Mouse (Mus musculus) cerebellum, postnatal 36 days (tissue): ENCODE results near the gene Gm11172.
A peak's percentile ranks its signal among the peaks of the same experiment; 100 is the strongest.

ENCODE experiments used
- DNase-seq, 2 experiments: peaks; one replicate each; pipeline ENCODE4 v3.0.0; 2021 to 2022; ENCODE audit warnings: mixed read lengths in 2 of 2

Gm11172 gene

GRCm38 (mm10) chr16:10812865-10813371, at the start of gene Gm11172:
Gm11172 (plus strand) TSS chr16:10812915.
- no peak for DNase-seq

- DNase-seq = no peak
Observed at GRCm38 (mm10) chr16:10763540-10764264, 49.0 kb upstream of the Gm11172 start.

- DNase-seq = no peak
Observed at GRCm38 (mm10) chr16:10764323-10764722, 48.4 kb upstream of the Gm11172 start.

GRCm38 (mm10) chr16:10767158-10767557, 45.6 kb upstream of the Gm11172 start:
- DNase-seq = peak; percentile 58 to 74

GRCm38 (mm10) chr16:10768821-10769220, 43.9 kb upstream of the Gm11172 start:
- no peak for DNase-seq

GRCm38 (mm10) chr16:10769661-10770060, 43.1 kb upstream of the Gm11172 start:
- DNase-seq = no peak

GRCm38 (mm10) chr16:10770531-10771325, 42.0 kb upstream of the Gm11172 start:
- DNase-seq = no peak

- no peak for DNase-seq
Observed at GRCm38 (mm10) chr16:10771769-10772510, 40.8 kb upstream of the Gm11172 start.

GRCm38 (mm10) chr16:10773543-10773942, 39.2 kb upstream of the Gm11172 start:
- DNase-seq = no peak

GRCm38 (mm10) chr16:10774726-10775125, 38.0 kb upstream of the Gm11172 start:
- no peak for DNase-seq

GRCm38 (mm10) chr16:10776322-10776721, 36.4 kb upstream of the Gm11172 start:
- DNase-seq = no peak

- DNase-seq = no peak
Observed at GRCm38 (mm10) chr16:10777579-10778160, 35.0 kb upstream of the Gm11172 start.

GRCm38 (mm10) chr16:10780631-10781120, 32.0 kb upstream of the Gm11172 start:
- DNase-seq = no peak

- no peak for DNase-seq
Observed at GRCm38 (mm10) chr16:10781862-10782371, 30.8 kb upstream of the Gm11172 start.

GRCm38 (mm10) chr16:10782377-10783151, 30.2 kb upstream of the Gm11172 start:
- no peak for DNase-seq

GRCm38 (mm10) chr16:10783152-10783434, 29.6 kb upstream of the Gm11172 start:
- no peak for DNase-seq

GRCm38 (mm10) chr16:10783451-10783850, 29.3 kb upstream of the Gm11172 start:
- no peak for DNase-seq

GRCm38 (mm10) chr16:10783883-10784792, 28.6 kb upstream of the Gm11172 start:
- DNase-seq = peak; percentile 27 to 33

GRCm38 (mm10) chr16:10784793-10785370, 27.8 kb upstream of the Gm11172 start:
- peak; percentile 86 to 88 for DNase-seq
